Mouse (Mus musculus) frontal cortex, adult (tissue): ENCODE results near the gene Cpe.
A peak's percentile ranks its signal among the peaks of the same experiment; 100 is the strongest.

ENCODE experiments used
- ATAC-seq: cut with Nextera tagmentation; 2 replicates; pipeline ENCODE4 v1.9.2; 2017; ENCODE audit warnings: mild to moderate bottlenecking, moderate library complexity, mixed read lengths; ENCODE audit not compliant: low TSS enrichment

Gene Cpe

GRCm38 (mm10) chr8:64548054-64548850, 144.6 kb downstream of the Cpe start:
- ATAC-seq: peak; percentile 89

GRCm38 (mm10) chr8:64543441-64543840, 149.4 kb downstream of the Cpe start:
- ATAC-seq: no peak
